In the genomic region with DNA sequence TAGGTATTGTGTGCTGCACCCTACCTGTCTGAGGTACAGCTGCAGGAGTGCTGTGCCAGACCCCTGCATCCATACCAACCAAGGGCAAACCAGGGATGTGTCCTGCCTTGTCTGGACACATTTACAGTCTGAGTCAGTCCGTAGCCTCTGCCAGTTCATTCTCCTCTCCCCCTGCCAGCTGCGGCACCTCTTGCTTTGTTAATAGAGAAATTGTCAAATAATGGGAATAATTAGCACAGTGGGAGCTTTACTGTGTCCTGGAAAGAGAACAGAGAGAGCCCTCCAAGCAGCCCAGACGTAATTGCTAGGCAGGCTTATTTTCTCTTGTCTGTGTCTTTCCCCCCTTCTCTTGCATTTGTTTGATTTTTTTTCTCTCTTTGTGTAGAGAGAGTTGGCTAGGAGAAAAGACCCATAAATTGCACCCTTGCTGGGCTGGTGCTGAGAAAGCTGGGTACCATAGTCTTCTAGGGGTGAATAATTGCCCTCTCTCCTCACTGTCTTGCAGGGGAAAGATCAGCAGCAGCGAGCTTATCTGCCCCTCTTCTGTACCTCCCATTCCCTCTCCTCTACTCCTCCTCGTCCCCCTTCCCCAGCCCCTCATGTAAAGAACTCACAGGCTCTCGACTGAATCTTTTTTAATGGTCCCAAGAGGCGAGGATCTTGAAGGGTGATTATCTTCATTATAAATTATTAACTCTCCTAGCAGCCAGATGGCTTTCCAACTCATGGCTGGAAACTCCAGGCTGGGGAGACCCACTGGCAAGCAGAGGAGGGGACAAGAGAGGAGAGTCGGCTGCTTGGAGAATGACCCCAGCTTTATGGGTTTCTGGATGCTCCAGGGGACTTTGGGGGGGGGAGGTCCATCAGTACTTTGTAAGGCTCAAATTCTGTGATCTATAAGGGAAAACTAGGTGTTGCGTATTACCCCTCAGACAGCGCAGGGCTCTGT, we compare ENCODE assay signal across 15 mouse cellular contexts.
A peak's percentile ranks its signal among the peaks of the same experiment; 100 is the strongest.
DNase-seq lines count a peak whose midpoint lies in the region; ATAC-seq and TF ChIP-seq lines count a peak whose summit lies in the region.
"Had no signal": no experiment of that assay in that cellular context is flagged by ENCODE, and none has a peak within 500 bp of the region (broad histone marks: within the 10 kb centered on the region; RNA-seq: fewer than 3 reads in every experiment).

No protein-coding gene starts in this region.

- intact Hi-C loops in gastrocnemius, postnatal 14 days (cut with DNase I; ENCODE audit: low total_unique reads): no loop called here

- H3K36me3 ChIP-seq in neural tube, embryonic 11.5 days (ENCODE audit: control insufficient read depth, insufficient read depth, low read length): no peaks in the 10 kb centered on the region
- H3K36me3 ChIP-seq in forebrain, embryonic 16.5 days (ENCODE audit: control insufficient read depth, insufficient read depth): no peaks in the 10 kb centered on the region
- no peaks in the 10 kb centered on the region for H3K36me3 ChIP-seq in midbrain, embryonic 11.5 days (ENCODE audit: control insufficient read depth, insufficient read depth, low read length)
- H3K36me3 ChIP-seq: heart, embryonic 15.5 days; intestine, embryonic 15.5 days had no signal

- no peaks in the 10 kb centered on the region for H3K9me3 ChIP-seq in neural tube, embryonic 11.5 days (ENCODE audit: control insufficient read depth, low read length)
- no peaks in the 10 kb centered on the region for H3K9me3 ChIP-seq in forebrain, embryonic 16.5 days (ENCODE audit: control insufficient read depth, low read length)
- no peaks in the 10 kb centered on the region for H3K9me3 ChIP-seq in midbrain, embryonic 11.5 days (ENCODE audit: control insufficient read depth, low read length)
- H3K9me3 ChIP-seq: heart, embryonic 15.5 days; intestine, embryonic 15.5 days had no signal

- H3K27me3 ChIP-seq in neural tube, embryonic 11.5 days (ENCODE audit: control insufficient read depth, insufficient read depth, low read length): no peaks in the 10 kb centered on the region
- no peaks in the 10 kb centered on the region for H3K27me3 ChIP-seq in forebrain, embryonic 16.5 days (replicated peaks; ENCODE audit: control insufficient read depth, insufficient read depth, low read length)
- H3K27me3 ChIP-seq in midbrain, embryonic 11.5 days (ENCODE audit: control insufficient read depth, insufficient read depth, low read length): no peaks in the 10 kb centered on the region
- H3K27me3 ChIP-seq: heart, embryonic 15.5 days; intestine, embryonic 15.5 days had no signal

- WGBS in neural tube, embryonic 11.5 days: 30% methylated on average over 10 of the region's 10 CpGs
- WGBS in forebrain, embryonic 16.5 days: 23% methylated on average over 10 of the region's 10 CpGs
- WGBS in midbrain, embryonic 11.5 days: 47% methylated on average over 10 of the region's 10 CpGs

- peak; percentile 20 for DNase-seq in neural tube, embryonic 11.5 days (ENCODE audit: low spot score)
- DNase-seq in neural tube, embryonic 10.5 days (ENCODE audit: extremely low spot score, low spot score): no peak
- no peak for DNase-seq in midbrain, embryonic 11.5 days (ENCODE audit: low spot score, missing footprints)
- DNase-seq in retina, embryonic 14.5 days (ENCODE audit: low spot score): peak; percentile 74
- DNase-seq in adrenal gland, adult (ENCODE audit: inconsistent age in 2 of 2, low spot score in 1 of 2): no peak
- no peak for DNase-seq in gastrocnemius, postnatal 14 days
- no peak for DNase-seq in layer of hippocampus, adult 2 months (ENCODE audit: low spot score in 2 of 2)
- DNase-seq: adrenal gland, postnatal 10 days; cerebellum, adult 18-20 months; gastrocnemius, postnatal 10 days; lung, postnatal 36 days had no signal

- ATAC-seq in neural tube, embryonic 11.5 days (ENCODE audit: insufficient read depth, low FRiP score, low TSS enrichment): peak; percentile 80
- peak; percentile 91 for ATAC-seq in forebrain, embryonic 16.5 days
- ATAC-seq in midbrain, embryonic 11.5 days (ENCODE audit: low FRiP score): 0 out of 2 replicates have a peak, but pooled peaks have one; percentile 62
- ATAC-seq: intestine, embryonic 15.5 days had no signal

- no peak overlapping the region for H3K4me2 ChIP-seq in neural tube, embryonic 11.5 days (ENCODE audit: low read depth)
- no peak overlapping the region for H3K4me2 ChIP-seq in forebrain, embryonic 16.5 days (ENCODE audit: low read length)
- H3K4me2 ChIP-seq in midbrain, embryonic 11.5 days: no peak overlapping the region
- H3K4me2 ChIP-seq: heart, embryonic 15.5 days; intestine, embryonic 15.5 days had no signal

- H3K27ac ChIP-seq in neural tube, embryonic 11.5 days (ENCODE audit: low read depth, low read length): 0 out of 2 replicates have a peak overlapping the region, but pooled peaks have one; percentile 1
- H3K27ac ChIP-seq in forebrain, embryonic 16.5 days (ENCODE audit: low read length): peak overlapping the region; percentile 84
- H3K27ac ChIP-seq in midbrain, embryonic 11.5 days (ENCODE audit: low read depth, low read length): no peak overlapping the region
- H3K27ac ChIP-seq in layer of hippocampus, adult 2 months: no peak overlapping the region
- H3K27ac ChIP-seq: heart, embryonic 15.5 days; intestine, embryonic 15.5 days; liver, embryonic 14.5 days had no signal

- H3K4me3 ChIP-seq in neural tube, embryonic 11.5 days (ENCODE audit: low read depth, low read length): no peak overlapping the region
- no peak overlapping the region for H3K4me3 ChIP-seq in forebrain, embryonic 16.5 days (replicated peaks; ENCODE audit: low read length)
- H3K4me3 ChIP-seq in midbrain, embryonic 11.5 days (ENCODE audit: low read depth, low read length): no peak overlapping the region
- no peak overlapping the region for H3K4me3 ChIP-seq in layer of hippocampus, adult 2 months
- H3K4me3 ChIP-seq: heart, embryonic 15.5 days; intestine, embryonic 15.5 days had no signal

- peaks cover 3% of the 10 kb centered on the region; the same call in 1 of the 2 replicates for H3K4me1 ChIP-seq in neural tube, embryonic 11.5 days (ENCODE audit: control insufficient read depth, insufficient read depth, low read length)
- H3K4me1 ChIP-seq in forebrain, embryonic 16.5 days (replicated peaks; ENCODE audit: control insufficient read depth, insufficient read depth, low read length): peaks cover 12% of the 10 kb centered on the region
- H3K4me1 ChIP-seq in midbrain, embryonic 11.5 days (ENCODE audit: control insufficient read depth, insufficient read depth, low read length): no peaks in the 10 kb centered on the region
- H3K4me1 ChIP-seq: heart, embryonic 15.5 days had no signal

- no peak for TF ChIP-seq CTCF in layer of hippocampus, adult 2 months (conservative IDR thresholded peaks at IDR 0.05)

- no peak overlapping the region for H3K9ac ChIP-seq in neural tube, embryonic 11.5 days (ENCODE audit: low read length)
- H3K9ac ChIP-seq in forebrain, embryonic 16.5 days (replicated peaks; ENCODE audit: low read depth, low read length): no peak overlapping the region
- no peak overlapping the region for H3K9ac ChIP-seq in midbrain, embryonic 11.5 days (ENCODE audit: low read length)
- H3K9ac ChIP-seq: heart, embryonic 15.5 days; intestine, embryonic 15.5 days; liver, embryonic 14.5 days had no signal

Comparison
In these comparisons a context has a peak if more than half of its experiments do, and no peak if none do; other contexts are left out.
1. DNase-seq: peak in neural tube, embryonic 11.5 days (single experiment) and retina, embryonic 14.5 days (single experiment); none in neural tube, embryonic 10.5 days (single experiment), midbrain, embryonic 11.5 days (single experiment), adrenal gland, adult (0 of 2), gastrocnemius, postnatal 14 days (single experiment) and layer of hippocampus, adult 2 months (0 of 2).
2. H3K27ac ChIP-seq: peak in neural tube, embryonic 11.5 days (single experiment) and forebrain, embryonic 16.5 days (single experiment); none in midbrain, embryonic 11.5 days (single experiment) and layer of hippocampus, adult 2 months (single experiment).
3. Peak in every context shown above with its lines, with median percentiles within 50 percentile points of each other: ATAC-seq.